Mouse (Mus musculus) brain, adult 2 months (tissue): ENCODE measurements at regions not wholly inside any gene's neighbourhood (a gene's known extent, or its start where the extent isn't known, plus 50 kb on each side); places are given as distances from the start of the nearest gene placed in this dataset.
A peak's percentile ranks its signal among the peaks of the same experiment; 100 is the strongest.
"Not testable (repeated sequence)": the region's sequence is repeated elsewhere in the genome, so short reads cannot be mapped to it uniquely, and the experiment has no call there.

ENCODE experiments used
- DNase-seq: peaks from one replicate; pipeline ENCODE4 v3.0.0; 2011; ENCODE audit warnings: low read depth, low spot score

GRCm38 (mm10) chr1:194565574-194565973 lies 52.4 kb upstream of the Plxna2 start:
- DNase-seq = no peak

- peak; percentile 69 for DNase-seq
Measured at GRCm38 (mm10) chr1:194563946-194564345, 54.1 kb upstream of the Plxna2 start.

- no peak for DNase-seq
Measured at GRCm38 (mm10) chr1:194561098-194561497, 56.9 kb upstream of the Plxna2 start.

- no peak for DNase-seq
Measured at GRCm38 (mm10) chr1:194548661-194549060, 69.4 kb upstream of the Plxna2 start.

GRCm38 (mm10) chr1:194548243-194548642 lies 69.8 kb upstream of the Plxna2 start:
- peak; percentile 47 for DNase-seq

- DNase-seq = peak; percentile 71
Measured at GRCm38 (mm10) chr1:194540923-194541322, 77.1 kb upstream of the Plxna2 start.

GRCm38 (mm10) chr1:194527342-194528165 lies 90.5 kb upstream of the Plxna2 start:
- no peak for DNase-seq

GRCm38 (mm10) chr1:194524976-194525375 lies 93.0 kb upstream of the Plxna2 start:
- no peak for DNase-seq

GRCm38 (mm10) chr1:194521216-194521615 lies 96.8 kb upstream of the Plxna2 start:
- DNase-seq = peak; percentile 12

GRCm38 (mm10) chr1:194519509-194520220 lies 98.4 kb upstream of the Plxna2 start:
- DNase-seq = no peak

- no peak for DNase-seq
Measured at GRCm38 (mm10) chr1:194516136-194516535, 101.9 kb upstream of the Plxna2 start.

GRCm38 (mm10) chr1:194508314-194508713 lies 109.7 kb upstream of the Plxna2 start:
- no peak for DNase-seq

- DNase-seq = no peak
Measured at GRCm38 (mm10) chr1:194505826-194506225, 112.2 kb upstream of the Plxna2 start.

GRCm38 (mm10) chr1:194504207-194504606 lies 113.8 kb upstream of the Plxna2 start:
- DNase-seq = peak; percentile 9

- no peak for DNase-seq
Measured at GRCm38 (mm10) chr1:194503517-194503916, 114.5 kb upstream of the Plxna2 start.

- DNase-seq = no peak
Measured at GRCm38 (mm10) chr1:194496424-194496823, 121.6 kb upstream of the Plxna2 start.

- DNase-seq = no peak
Measured at GRCm38 (mm10) chr1:194491111-194491510, 126.9 kb upstream of the Plxna2 start.

- DNase-seq = no peak
Measured at GRCm38 (mm10) chr1:194488126-194488525, 129.9 kb upstream of the Plxna2 start.

- no peak for DNase-seq
Measured at GRCm38 (mm10) chr1:194482717-194483059, 135.3 kb upstream of the Plxna2 start.

- DNase-seq = peak; percentile 20
Measured at GRCm38 (mm10) chr1:194482001-194482716, 135.9 kb upstream of the Plxna2 start.

- DNase-seq = not testable (repeated sequence)
Measured at GRCm38 (mm10) chr1:194471281-194471680, 146.7 kb upstream of the Plxna2 start.

- DNase-seq = peak; percentile 61
Measured at GRCm38 (mm10) chr1:194452480-194452879, 165.5 kb upstream of the Plxna2 start.
